Mouse (Mus musculus): ENCODE data around the gene Svopl. TPM values are rescaled to one million over a fixed set of nuclear protein-coding genes. Genes with fewer than 3 reads are reported as not detected.

The Svopl gene
- total and polyA plus RNA-seq, 3 experiments: not detected

- no peaks in the 10 kb centered on the region for H3K4me1 ChIP-seq (ENCODE audit: control insufficient read depth in 1 of 2, insufficient read depth in 2 of 2, low read length in 2 of 2)
- no peaks in the 10 kb centered on the region for H3K27me3 ChIP-seq (ENCODE audit: control insufficient read depth in 1 of 2, insufficient read depth in 2 of 2, low read length in 2 of 2)
- no peak overlapping the region for H3K9ac ChIP-seq (ENCODE audit: control insufficient read depth, low read depth, low read length, poor library complexity, severe bottlenecking)
- no peak overlapping the region for H3K27ac ChIP-seq (ENCODE audit: control insufficient read depth, low read depth, low read length)
- H3K9me3 ChIP-seq (replicated peaks; ENCODE audit: insufficient read depth, low read length): no peaks in the 10 kb centered on the region
- no peak overlapping the region for H3K4me3 ChIP-seq (ENCODE audit: control insufficient read depth in 1 of 2, insufficient read depth in 1 of 2, low read depth in 2 of 2, low read length in 2 of 2)
- no peaks in the 10 kb centered on the region for H3K79me2 ChIP-seq (ENCODE audit: control insufficient read depth, insufficient read depth, low read length, poor library complexity)
- H3K36me3 ChIP-seq (ENCODE audit: control insufficient read depth in 1 of 2, insufficient read depth in 2 of 2, low read length in 2 of 2): no peaks in the 10 kb centered on the region
- DNase-seq (ENCODE audit: low read depth, low spot score): no peak
- TF ChIP-seq MXI1 (IDR thresholded peaks at IDR 0.05; ENCODE audit: low read depth, low read length) (no peak), NELFE (IDR thresholded peaks at IDR 0.05; ENCODE audit: low read depth, low read length) (no peak), BHLHE40 (IDR thresholded peaks at IDR 0.05; ENCODE audit: borderline replicate concordance, low read depth, low read length) (no peak), SMC3 (IDR thresholded peaks at IDR 0.05; ENCODE audit: low read depth, low read length) (no peak), POLR2AphosphoS2 (IDR thresholded peaks at IDR 0.05; ENCODE audit: low read length) (no peak), MYB (IDR thresholded peaks at IDR 0.05; ENCODE audit: low read depth, low read length) (no peak), SIN3A (IDR thresholded peaks at IDR 0.05; ENCODE audit: low read length) (no peak), ZMIZ1 (IDR thresholded peaks at IDR 0.05; ENCODE audit: low read depth, low read length) (no peak), KAT2A (conservative IDR thresholded peaks at IDR 0.05; ENCODE audit: low read depth, low read length) (no peak), ZNF384 (IDR thresholded peaks at IDR 0.05; ENCODE audit: low read depth, low read length) (no peak), ELF1 (IDR thresholded peaks at IDR 0.05; ENCODE audit: low read depth, low read length) (no peak), POLR2AphosphoS5 (IDR thresholded peaks at IDR 0.05; ENCODE audit: borderline replicate concordance, low read depth, low read length) (no peak), MEF2A (IDR thresholded peaks at IDR 0.05; ENCODE audit: extremely low read depth, insufficient replicate concordance, low read depth, low read length, poor library complexity, severe bottlenecking) (no peak), NRF1 (IDR thresholded peaks at IDR 0.05; ENCODE audit: insufficient read depth, low read depth, low read length, poor library complexity, severe bottlenecking) (no peak), MAZ (IDR thresholded peaks at IDR 0.05; ENCODE audit: low read depth, low read length) (no peak), HCFC1 (IDR thresholded peaks at IDR 0.05; ENCODE audit: low read depth, low read length) (no peak), GABPA (IDR thresholded peaks at IDR 0.05; ENCODE audit: low read depth, low read length) (no peak), USF1 (IDR thresholded peaks at IDR 0.05; ENCODE audit: low read depth, low read length) (no peak), ZKSCAN1 (IDR thresholded peaks at IDR 0.05; ENCODE audit: low read depth, low read length) (no peak)
Measured at GRCm38 (mm10) chr6:38031924-38032540, 14.8 kb downstream of the Svopl start.

- no peaks in the 10 kb centered on the region for H3K36me3 ChIP-seq (ENCODE audit: control insufficient read depth in 1 of 2, insufficient read depth in 2 of 2, low read length in 2 of 2)
- H3K79me2 ChIP-seq (ENCODE audit: control insufficient read depth, insufficient read depth, low read length, poor library complexity): no peaks in the 10 kb centered on the region
- no peak overlapping the region for H3K27ac ChIP-seq (ENCODE audit: control insufficient read depth, low read depth, low read length)
- H3K9ac ChIP-seq (ENCODE audit: control insufficient read depth, low read depth, low read length, poor library complexity, severe bottlenecking): no peak overlapping the region
- no peaks in the 10 kb centered on the region for H3K4me1 ChIP-seq (ENCODE audit: control insufficient read depth in 1 of 2, insufficient read depth in 2 of 2, low read length in 2 of 2)
- H3K4me3 ChIP-seq (ENCODE audit: control insufficient read depth in 1 of 2, insufficient read depth in 1 of 2, low read depth in 2 of 2, low read length in 2 of 2): no peak overlapping the region
- TF ChIP-seq NELFE (IDR thresholded peaks at IDR 0.05; ENCODE audit: low read depth, low read length) (no peak), MAFK (IDR thresholded peaks at IDR 0.05; ENCODE audit: borderline replicate concordance, low read depth, low read length) (no peak), UBTF (IDR thresholded peaks at IDR 0.05; ENCODE audit: borderline replicate concordance, insufficient read depth, low read depth, low read length) (no peak), USF2 (IDR thresholded peaks at IDR 0.05; ENCODE audit: borderline replicate concordance in 1 of 2, insufficient read depth in 1 of 2, low read depth in 1 of 2, low read length in 2 of 2) (no peak), E2F4 (IDR thresholded peaks at IDR 0.05; ENCODE audit: borderline replicate concordance, low read depth, low read length) (no peak)
- H3K27me3 ChIP-seq (ENCODE audit: control insufficient read depth in 1 of 2, insufficient read depth in 2 of 2, low read length in 2 of 2): no peaks in the 10 kb centered on the region
- no peak for DNase-seq (ENCODE audit: low read depth, low spot score)
- H3K9me3 ChIP-seq (replicated peaks; ENCODE audit: insufficient read depth, low read length): no peaks in the 10 kb centered on the region
Measured at GRCm38 (mm10) chr6:38028205-38028604, 18.6 kb downstream of the Svopl start.
